Mouse (Mus musculus) liver, adult 2 months (tissue): Measurements from ENCODE around the gene Dtx1.

Source experiments
- CTCF ChIP-seq: fragments of 200-500 bp; IDR thresholded peaks from 2 replicates; pipeline ENCODE4 v1.5.1; 2011; ENCODE audit warnings: low read depth, low read length, control low read depth
- POLR2A ChIP-seq: fragments of 200-500 bp; IDR thresholded peaks from 2 replicates; pipeline ENCODE4 v1.6.1; 2011; ENCODE audit warnings: low read length, control low read depth; ENCODE audit not compliant: insufficient read depth; ENCODE audit errors: extremely low read depth

GRCm38 (mm10) chr5:120631128-120631527 is 80.6 kb downstream of the Dtx1 start:
- TF ChIP-seq POLR2A (no peak), CTCF (no peak)
